In genomic region chr7:19094471-19094825, GRCm38 (mm10) we compare ENCODE assay signal across 8 mouse cellular contexts. TPM values are rescaled to one million over a fixed set of nuclear protein-coding genes. Genes with fewer than 3 reads are reported as not detected.
A peak's percentile ranks its signal among the peaks of the same experiment; 100 is the strongest.
DNase-seq lines count a peak whose midpoint lies in the region; ATAC-seq and TF ChIP-seq lines count a peak whose summit lies in the region.

TSS of gene Six5 (plus strand) at chr7:19094594.

- peak within 1 kb of the TSS; percentile 63 for H3K9ac ChIP-seq in hindbrain, embryonic 14.5 days
- H3K9ac ChIP-seq in liver, postnatal 0 days (replicated peaks) = peak within 1 kb of the TSS; percentile 70

- peaks cover 30% of the 10 kb centered on the region for H3K27me3 ChIP-seq in hindbrain, embryonic 14.5 days (ENCODE audit: control insufficient read depth, insufficient read depth, low read length)
- peaks cover 51% of the 10 kb centered on the region for H3K27me3 ChIP-seq in liver, postnatal 0 days (ENCODE audit: insufficient read depth, low read length)

- H3K27ac ChIP-seq in bone marrow macrophage, adult 2 months (ENCODE audit: insufficient read depth, low read depth, low read length) = no peak within 1 kb of the TSS
- H3K27ac ChIP-seq in hindbrain, embryonic 14.5 days = peak within 1 kb of the TSS; percentile 70
- H3K27ac ChIP-seq in liver, postnatal 0 days (ENCODE audit: low read depth) = peak within 1 kb of the TSS; percentile 89
- peak within 1 kb of the TSS; percentile 27; the same call in 1 of the 2 replicates for H3K27ac ChIP-seq in olfactory bulb, adult 2 months (ENCODE audit: insufficient read depth, low read depth, low read length)

- TF ChIP-seq CTCF in bone marrow macrophage, adult 2 months (IDR thresholded peaks at IDR 0.05; ENCODE audit: low read depth, low read length) = no peak
- no peak for TF ChIP-seq CTCF in liver, postnatal 0 days (IDR thresholded peaks at IDR 0.05; ENCODE audit: low read depth)
- TF ChIP-seq CTCF in olfactory bulb, adult 2 months (IDR thresholded peaks at IDR 0.05; ENCODE audit: insufficient read depth, low read depth, low read length) = no peak

- peak within 1 kb of the TSS; percentile 94 for H3K4me2 ChIP-seq in hindbrain, embryonic 14.5 days (replicated peaks)
- peak within 1 kb of the TSS; percentile 99 for H3K4me2 ChIP-seq in liver, postnatal 0 days (ENCODE audit: low read depth, low read length)

- peak within 1 kb of the TSS; percentile 61 for H3K4me3 ChIP-seq in bone marrow macrophage, adult 2 months (ENCODE audit: insufficient read depth, low read length)
- peak within 1 kb of the TSS; percentile 52 for H3K4me3 ChIP-seq in hindbrain, embryonic 14.5 days (replicated peaks; ENCODE audit: low read length)
- H3K4me3 ChIP-seq in liver, postnatal 0 days (ENCODE audit: low read depth, low read length) = peak within 1 kb of the TSS; percentile 68
- H3K4me3 ChIP-seq in olfactory bulb, adult 2 months (ENCODE audit: insufficient read depth, low read depth, low read length) = peak within 1 kb of the TSS; percentile 54

- no peaks in the 10 kb centered on the region for H3K4me1 ChIP-seq in bone marrow macrophage, adult 2 months (ENCODE audit: control insufficient read depth, insufficient read depth, low read length)
- H3K4me1 ChIP-seq in hindbrain, embryonic 14.5 days (replicated peaks; ENCODE audit: control insufficient read depth, insufficient read depth, low read length) = peaks cover 28% of the 10 kb centered on the region; the same call in 1 of the 2 replicates
- H3K4me1 ChIP-seq in liver, postnatal 0 days (ENCODE audit: insufficient read depth) = peaks cover 26% of the 10 kb centered on the region
- H3K4me1 ChIP-seq in olfactory bulb, adult 2 months (ENCODE audit: control insufficient read depth, insufficient read depth, low read length) = peaks cover 36% of the 10 kb centered on the region

- H3K36me3 ChIP-seq in hindbrain, embryonic 14.5 days (replicated peaks; ENCODE audit: control insufficient read depth, insufficient read depth) = peaks cover 29% of the 10 kb centered on the region
- peaks cover 2% of the 10 kb centered on the region; the same call in 1 of the 2 replicates for H3K36me3 ChIP-seq in liver, postnatal 0 days (replicated peaks; ENCODE audit: insufficient read depth, low read length)

- H3K9me3 ChIP-seq in hindbrain, embryonic 14.5 days (ENCODE audit: control insufficient read depth, low read length) = no peaks in the 10 kb centered on the region
- H3K9me3 ChIP-seq in liver, postnatal 0 days (ENCODE audit: low read length) = no peaks in the 10 kb centered on the region

- WGBS in hindbrain, embryonic 14.5 days = 2% methylated on average over 27 of the region's 36 CpGs
- 2% methylated on average over 19 of the region's 36 CpGs for WGBS in liver, postnatal 0 days (ENCODE audit: insufficient replicate concordance)
- WGBS in olfactory bulb, adult 2 months = under 1% methylated on average over 15 of the region's 36 CpGs

- ATAC-seq in hindbrain, embryonic 14.5 days (ENCODE audit: low FRiP score) = no peak
- ATAC-seq in liver, postnatal 0 days = no peak

- no peak for TF ChIP-seq POLR2A in bone marrow macrophage, adult 2 months (IDR thresholded peaks at IDR 0.05; ENCODE audit: borderline replicate concordance, low read depth, low read length)
- no peak for TF ChIP-seq POLR2A in olfactory bulb, adult 2 months (IDR thresholded peaks at IDR 0.05; ENCODE audit: insufficient read depth, low read depth, low read length)

- TF ChIP-seq EP300 in liver, postnatal 0 days (IDR thresholded peaks at IDR 0.05; ENCODE audit: low read depth) = no peak

- DNase-seq in gastrocnemius, adult 18-20 months (ENCODE audit: low spot score) = peak; percentile 47
- DNase-seq in gastrocnemius, postnatal 10 days = no peak
- peak; percentile 50 to 55 for DNase-seq in B cell, adult 2 months
- no peak for DNase-seq in hindbrain, embryonic 14.5 days (ENCODE audit: low spot score)
- DNase-seq in liver, postnatal 0 days = no peak
- no peak for DNase-seq in right cerebral cortex, postnatal 25 days

RNA-seq across cellular contexts. Expression of gene Six5, which starts in this region (rescaled TPM):
- total RNA-seq in gastrocnemius, adult 18-20 months (2021) = 1 to 10 TPM; 1.7 to 2.1 TPM
- total RNA-seq in gastrocnemius, postnatal 10 days (2021) = 1 to 10 TPM; 5.3 to 7.8 TPM
- 0.36 and 0.44 TPM in 2 replicates for polyA plus RNA-seq in bone marrow macrophage, adult 2 months (2012; ENCODE audit: insufficient read depth, insufficient read length, missing spikeins)
- polyA plus RNA-seq in hindbrain, embryonic 14.5 days (2014; fragmentation: Nextera tagmentation; extraction: Ambion mirVana) = 2.3 and 2.5 TPM in 2 replicates
- polyA plus RNA-seq in liver, postnatal 0 days (2015; fragmentation: Nextera tagmentation; extraction: Ambion mirVana) = 0.78 and 0.82 TPM in 2 replicates
- polyA plus RNA-seq in olfactory bulb, adult 2 months (2012; ENCODE audit: insufficient read depth, insufficient read length, low replicate concordance, missing spikeins) = not detected in 2 replicates

Comparison
In these comparisons a context has a peak if more than half of its experiments do, and no peak if none do; other contexts are left out.
1. DNase-seq: peak in gastrocnemius, adult 18-20 months (single experiment) and B cell, adult 2 months (2 of 2); none in gastrocnemius, postnatal 10 days (single experiment), hindbrain, embryonic 14.5 days (single experiment), liver, postnatal 0 days (single experiment) and right cerebral cortex, postnatal 25 days (single experiment).
2. Peak in every context shown above with its lines, with median percentiles within 50 percentile points of each other: H3K4me3 ChIP-seq.